Mouse (Mus musculus): Measurements from ENCODE around the gene Il11ra2. TPM values are rescaled to one million over a fixed set of nuclear protein-coding genes. Genes with fewer than 3 reads are reported as not detected.
"Not testable (repeated sequence)": the region's sequence is repeated elsewhere in the genome, so short reads cannot be mapped to it uniquely, and the experiment has no call there.

The Il11ra2 gene
- under 1 TPM in 1 of 2 experiments, not detected in 1; 0.29 TPM for total RNA-seq (2021)
- 0.70 TPM in 1 of 2 replicates, not detected in the other for polyA plus RNA-seq (2012; rRNA removed)
- long read RNA-seq, result 0 reads

DNA sequence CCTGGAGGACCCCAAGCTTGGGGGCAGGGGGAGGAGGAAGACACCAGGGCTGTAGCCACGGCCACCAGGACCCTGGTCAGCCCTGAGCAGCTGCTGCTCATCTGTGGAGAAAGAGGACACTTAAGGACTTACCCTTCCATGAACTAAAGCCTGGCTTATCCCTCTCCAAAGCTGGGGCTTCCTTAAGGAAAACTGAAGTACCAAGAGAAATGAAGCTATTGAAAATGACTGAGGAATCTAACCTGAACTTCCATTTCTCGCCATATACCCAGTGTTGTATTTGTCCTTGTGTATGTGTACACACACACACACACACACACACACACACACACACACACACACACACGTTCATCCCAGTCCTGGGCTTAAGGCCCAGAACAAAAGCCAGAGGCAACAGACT lies at the start of gene Il11ra2:
TSS of gene Il11ra2 (minus strand) at position 101 of the 400 bp plus-strand sequence.
- H3K4me1 ChIP-seq (ENCODE audit: control insufficient read depth, insufficient read depth, low read length); H3K9ac ChIP-seq (ENCODE audit: low read depth, low read length); H3K27ac ChIP-seq; intact Hi-C loops (cut with DNase I); H3K36me3 ChIP-seq (ENCODE audit: control insufficient read depth, insufficient read depth, low read length); H3K27me3 ChIP-seq (ENCODE audit: control insufficient read depth, insufficient read depth, low read length); H3K79me2 ChIP-seq (replicated peaks; ENCODE audit: control insufficient read depth, insufficient read depth, low read length); DNase-seq; H3K4me3 ChIP-seq: not testable (repeated sequence)
- no CpG with 5 or more reads among the region's 3 CpGs for WGBS

- H3K27me3 ChIP-seq (ENCODE audit: control insufficient read depth, insufficient read depth, low read length); DNase-seq; H3K36me3 ChIP-seq (ENCODE audit: control insufficient read depth, insufficient read depth, low read length); H3K27ac ChIP-seq; H3K79me2 ChIP-seq (replicated peaks; ENCODE audit: control insufficient read depth, insufficient read depth, low read length); intact Hi-C loops (cut with DNase I); H3K9ac ChIP-seq (ENCODE audit: low read depth, low read length); H3K4me3 ChIP-seq; H3K4me1 ChIP-seq (ENCODE audit: control insufficient read depth, insufficient read depth, low read length): not testable (repeated sequence)
- WGBS, result no CpG with 5 or more reads among the region's 18 CpGs
These were observed 20.5 kb upstream of the Il11ra2 start for GRCm38 (mm10) chr4:42682183-42682524.

DNA sequence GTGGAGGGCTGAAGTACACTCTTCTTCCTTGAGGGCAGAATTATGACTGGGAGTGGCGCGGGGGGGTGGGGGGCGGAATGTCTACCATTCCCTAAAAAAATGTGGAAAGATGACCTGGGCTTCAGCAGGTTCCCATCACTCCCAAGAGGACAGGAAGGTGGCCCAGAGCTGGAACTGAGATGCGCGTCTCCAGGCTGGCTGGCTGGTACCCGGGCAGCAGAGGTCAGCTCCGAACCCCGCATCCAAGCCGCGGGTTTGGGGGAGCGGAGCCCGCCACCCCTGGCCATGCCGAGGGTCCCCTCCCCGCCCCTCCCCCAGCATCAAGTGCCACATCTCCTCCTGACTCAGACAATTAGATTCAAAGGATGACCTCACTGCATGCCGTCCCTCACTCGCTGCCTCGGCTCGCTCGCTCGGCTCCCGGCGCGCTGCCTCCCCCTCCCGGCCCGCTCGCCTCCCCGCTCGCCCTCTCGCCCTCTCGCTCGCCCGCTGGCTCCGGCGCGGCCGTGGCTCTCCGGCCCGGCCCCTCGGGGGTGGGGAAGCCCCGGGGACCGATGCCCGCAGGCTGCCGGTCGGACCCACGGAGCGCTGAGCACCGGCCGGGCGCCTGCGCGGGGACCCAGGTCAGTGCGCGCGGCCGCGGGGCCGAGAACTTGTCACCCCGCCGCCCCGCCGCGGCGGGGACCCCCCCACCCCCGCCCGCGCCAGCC lies 19.9 kb upstream of the Il11ra2 start:
- H3K9ac ChIP-seq (ENCODE audit: low read depth, low read length); intact Hi-C loops (cut with DNase I); H3K4me1 ChIP-seq (ENCODE audit: control insufficient read depth, insufficient read depth, low read length); H3K79me2 ChIP-seq (replicated peaks; ENCODE audit: control insufficient read depth, insufficient read depth, low read length); H3K27ac ChIP-seq; DNase-seq; H3K36me3 ChIP-seq (ENCODE audit: control insufficient read depth, insufficient read depth, low read length); H3K4me3 ChIP-seq; H3K27me3 ChIP-seq (ENCODE audit: control insufficient read depth, insufficient read depth, low read length): not testable (repeated sequence)
- no CpG with 5 or more reads among the region's 66 CpGs for WGBS

DNA sequence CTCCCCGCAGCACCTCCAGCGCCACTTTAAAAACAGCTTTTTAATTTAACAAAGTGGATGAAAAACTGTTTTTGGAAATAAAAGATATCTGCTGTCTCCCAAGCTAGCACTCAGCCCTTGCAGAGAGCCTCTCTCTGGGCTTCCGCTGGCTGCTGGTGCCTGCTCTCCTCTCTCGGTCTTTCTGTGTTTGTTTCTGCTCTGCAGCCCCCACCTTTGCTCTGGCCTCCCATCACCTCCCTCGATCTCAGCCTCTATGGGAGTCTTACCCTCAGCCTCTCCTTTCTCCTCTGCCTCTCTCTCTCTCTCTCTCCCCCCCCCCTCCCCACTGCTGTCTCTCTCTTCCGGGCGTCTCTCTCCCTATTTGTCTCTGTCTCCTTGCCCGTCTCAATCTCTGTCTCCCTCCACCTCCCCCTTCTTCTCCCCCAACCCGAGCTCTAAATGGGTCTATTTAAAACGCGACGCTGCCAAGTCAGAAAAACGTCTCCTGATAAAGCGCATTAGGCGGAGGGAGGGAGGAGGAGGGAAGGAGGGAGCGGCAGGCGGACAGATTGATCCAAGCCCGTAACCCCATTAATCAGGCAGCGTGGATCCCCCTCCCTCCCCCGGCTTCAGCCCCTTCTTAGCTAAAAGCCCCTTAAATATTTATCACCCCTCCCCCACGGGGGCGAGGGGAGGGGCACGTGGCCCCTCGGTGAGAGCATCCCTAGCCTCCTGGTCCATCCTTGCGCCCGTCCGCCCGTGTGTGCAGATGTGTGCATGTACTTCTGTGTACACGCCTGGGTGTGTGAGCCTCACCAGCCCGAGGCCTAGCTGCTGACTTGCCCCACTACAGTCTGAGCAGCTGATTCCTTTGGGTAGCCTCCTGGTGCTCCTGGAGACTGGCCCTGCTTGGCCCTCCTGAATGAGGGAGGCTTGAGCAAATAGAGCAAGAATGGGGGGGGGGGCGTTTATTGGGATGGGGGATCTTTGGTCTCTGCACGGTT lies 19.0 kb upstream of the Il11ra2 start:
- H3K4me3 ChIP-seq; H3K4me1 ChIP-seq (ENCODE audit: control insufficient read depth, insufficient read depth, low read length); H3K9ac ChIP-seq (ENCODE audit: low read depth, low read length); DNase-seq; intact Hi-C loops (cut with DNase I); H3K36me3 ChIP-seq (ENCODE audit: control insufficient read depth, insufficient read depth, low read length); H3K79me2 ChIP-seq (replicated peaks; ENCODE audit: control insufficient read depth, insufficient read depth, low read length); H3K27ac ChIP-seq; H3K27me3 ChIP-seq (ENCODE audit: control insufficient read depth, insufficient read depth, low read length): not testable (repeated sequence)
- WGBS, result no CpG with 5 or more reads among the region's 32 CpGs

DNA sequence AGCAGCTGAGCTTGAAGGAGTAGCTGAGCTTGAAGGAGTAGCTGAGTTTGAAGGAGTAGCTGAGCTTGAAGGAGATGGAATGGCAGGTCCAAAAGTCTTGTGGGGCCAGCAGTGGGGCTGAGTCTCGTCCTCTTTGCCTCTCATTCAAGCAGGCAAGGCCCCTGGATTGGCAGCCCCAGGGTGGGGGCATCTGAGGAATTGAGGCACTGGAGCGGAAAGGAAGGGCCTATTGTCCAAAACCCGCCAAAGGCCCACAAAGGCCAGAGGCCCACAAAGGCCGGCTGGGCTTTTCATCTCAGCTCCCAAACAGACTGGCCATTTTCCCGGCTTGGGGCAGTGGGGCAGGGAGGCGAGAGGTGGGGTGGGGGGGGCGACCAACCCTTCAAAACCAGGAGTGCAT lies 17.7 kb upstream of the Il11ra2 start:
- H3K27me3 ChIP-seq (ENCODE audit: control insufficient read depth, insufficient read depth, low read length); H3K4me3 ChIP-seq; DNase-seq; H3K36me3 ChIP-seq (ENCODE audit: control insufficient read depth, insufficient read depth, low read length); H3K4me1 ChIP-seq (ENCODE audit: control insufficient read depth, insufficient read depth, low read length); H3K9ac ChIP-seq (ENCODE audit: low read depth, low read length); intact Hi-C loops (cut with DNase I); H3K27ac ChIP-seq; H3K79me2 ChIP-seq (replicated peaks; ENCODE audit: control insufficient read depth, insufficient read depth, low read length): not testable (repeated sequence)
- no CpG with 5 or more reads among the region's 7 CpGs for WGBS

DNA sequence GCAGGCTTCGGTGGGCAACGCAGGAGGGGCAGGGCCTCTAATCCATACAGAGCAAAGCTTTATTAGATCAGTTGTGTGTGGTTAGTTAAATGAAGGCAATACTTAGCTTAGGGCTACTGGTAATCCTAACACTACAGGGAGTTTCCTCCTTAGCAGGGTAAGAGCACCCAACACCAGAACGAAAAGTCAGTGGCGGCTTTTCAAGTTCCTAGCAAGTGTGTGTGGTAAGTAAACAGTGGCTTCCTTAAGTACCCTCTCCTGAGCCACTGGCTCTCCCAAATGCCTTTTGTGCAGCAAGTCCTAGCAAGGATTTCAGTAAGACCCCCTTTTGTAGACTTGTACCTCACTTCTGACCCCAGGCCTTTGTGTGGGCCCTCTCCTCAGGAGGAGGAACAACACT lies 13.7 kb upstream of the Il11ra2 start:
- H3K79me2 ChIP-seq (replicated peaks; ENCODE audit: control insufficient read depth, insufficient read depth, low read length); H3K27me3 ChIP-seq (ENCODE audit: control insufficient read depth, insufficient read depth, low read length); DNase-seq; H3K36me3 ChIP-seq (ENCODE audit: control insufficient read depth, insufficient read depth, low read length); H3K9ac ChIP-seq (ENCODE audit: low read depth, low read length); intact Hi-C loops (cut with DNase I); H3K27ac ChIP-seq; H3K4me3 ChIP-seq; H3K4me1 ChIP-seq (ENCODE audit: control insufficient read depth, insufficient read depth, low read length): not testable (repeated sequence)
- no CpG with 5 or more reads among the region's 4 CpGs for WGBS

DNA sequence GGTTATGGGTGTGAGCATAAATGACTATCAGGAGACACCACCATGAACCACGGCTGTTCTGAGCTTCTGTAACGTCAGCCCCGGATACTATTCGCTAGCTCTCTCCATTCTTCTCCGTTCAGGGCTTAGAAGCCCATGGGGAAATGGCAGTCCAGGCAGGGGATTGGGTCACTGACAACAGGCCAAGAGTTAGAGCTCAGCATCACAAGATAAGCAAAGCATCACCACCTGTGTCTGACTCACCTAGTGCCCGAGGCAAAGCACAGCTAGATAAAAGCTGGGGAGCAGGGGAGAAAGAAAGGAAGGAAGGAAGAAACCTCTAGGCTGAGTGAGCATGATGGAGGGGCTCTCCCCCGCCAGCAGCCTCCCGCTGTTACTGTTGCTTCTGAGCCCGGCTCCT lies 6.7 kb downstream of the Il11ra2 start, which contains the start of gene Ccl27b:
TSS of gene Ccl27b (plus strand) at position 301 of the 400 bp plus-strand sequence.
- H3K4me3 ChIP-seq; H3K79me2 ChIP-seq (replicated peaks; ENCODE audit: control insufficient read depth, insufficient read depth, low read length); DNase-seq; H3K27ac ChIP-seq; H3K27me3 ChIP-seq (ENCODE audit: control insufficient read depth, insufficient read depth, low read length); intact Hi-C loops (cut with DNase I); H3K36me3 ChIP-seq (ENCODE audit: control insufficient read depth, insufficient read depth, low read length); H3K9ac ChIP-seq (ENCODE audit: low read depth, low read length); H3K4me1 ChIP-seq (ENCODE audit: control insufficient read depth, insufficient read depth, low read length): not testable (repeated sequence)
- WGBS, result no CpG with 5 or more reads among the region's 9 CpGs

GRCm38 (mm10) chr4:42629419-42629818 lies 32.3 kb downstream of the Il11ra2 start, which contains the start of gene Gm2564:
Gene Gm2564, plus strand, starts transcription at chr4:42629719.
- H3K27ac ChIP-seq; H3K36me3 ChIP-seq (ENCODE audit: control insufficient read depth, insufficient read depth, low read length); H3K79me2 ChIP-seq (replicated peaks; ENCODE audit: control insufficient read depth, insufficient read depth, low read length); H3K4me1 ChIP-seq (ENCODE audit: control insufficient read depth, insufficient read depth, low read length); H3K9ac ChIP-seq (ENCODE audit: low read depth, low read length); intact Hi-C loops (cut with DNase I); DNase-seq; H3K4me3 ChIP-seq; H3K27me3 ChIP-seq (ENCODE audit: control insufficient read depth, insufficient read depth, low read length): not testable (repeated sequence)
- no CpG with 5 or more reads among the region's 8 CpGs for WGBS

GRCm38 (mm10) chr4:42611895-42612294 lies 49.8 kb downstream of the Il11ra2 start, which contains the start of gene Gm10591:
Gene Gm10591, plus strand, starts transcription at chr4:42612195.
- H3K36me3 ChIP-seq (ENCODE audit: control insufficient read depth, insufficient read depth, low read length); H3K4me1 ChIP-seq (ENCODE audit: control insufficient read depth, insufficient read depth, low read length); H3K4me3 ChIP-seq; intact Hi-C loops (cut with DNase I); H3K9ac ChIP-seq (ENCODE audit: low read depth, low read length); H3K27me3 ChIP-seq (ENCODE audit: control insufficient read depth, insufficient read depth, low read length); H3K27ac ChIP-seq; DNase-seq; H3K79me2 ChIP-seq (replicated peaks; ENCODE audit: control insufficient read depth, insufficient read depth, low read length): not testable (repeated sequence)
- WGBS, result no CpG with 5 or more reads among the region's 5 CpGs

Measured in heart, adult 2 months (tissue).